8 mouse cellular contexts compared by ENCODE assay signal in the genomic region with DNA sequence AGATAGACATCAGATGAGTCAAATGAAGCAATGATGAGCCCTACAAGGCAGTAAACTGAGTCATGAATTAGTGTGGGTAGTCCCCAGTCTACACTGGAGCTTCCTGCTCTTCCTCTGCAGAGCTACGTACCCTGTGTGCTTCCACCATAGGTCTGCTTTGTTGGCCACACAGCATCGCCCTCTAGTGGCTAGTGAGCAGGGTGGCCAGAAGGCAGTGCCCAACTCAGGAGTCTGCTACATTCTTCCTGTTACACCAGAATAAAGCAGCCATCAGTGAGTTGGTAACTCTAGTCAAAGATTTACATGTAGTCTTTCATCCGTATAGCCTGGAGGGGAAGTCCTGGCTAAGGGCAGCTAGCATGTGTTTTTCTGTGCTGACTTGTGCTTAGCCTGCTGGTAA. TPM values are rescaled to one million over a fixed set of nuclear protein-coding genes. Genes with fewer than 3 reads are reported as not detected.
DNase-seq lines count a peak whose midpoint lies in the region; ATAC-seq and TF ChIP-seq lines count a peak whose summit lies in the region.

No protein-coding gene starts in this region.

- H3K4me1 ChIP-seq in MEL (ENCODE audit: control insufficient read depth in 1 of 2, insufficient read depth in 2 of 2, low read length in 2 of 2), result peaks cover 0 to 14% of the 10 kb centered on the region in 2 experiments; a peak in 2 of 4 replicates
- H3K4me1 ChIP-seq in forebrain, embryonic 11.5 days (replicated peaks; ENCODE audit: control insufficient read depth, insufficient read depth, low read length), result no peaks in the 10 kb centered on the region

- no peak for TF ChIP-seq EP300 in MEL (IDR thresholded peaks at IDR 0.05; ENCODE audit: low read depth in 1 of 2, low read length in 2 of 2)

- H3K9me3 ChIP-seq in MEL (replicated peaks; ENCODE audit: insufficient read depth, low read length), result no peaks in the 10 kb centered on the region
- H3K9me3 ChIP-seq in forebrain, embryonic 11.5 days (ENCODE audit: control insufficient read depth, low read length), result no peaks in the 10 kb centered on the region; the same call in 1 of the 2 replicates

- peak; percentile 98 to 100 (median 98) for TF ChIP-seq CTCF in MEL (IDR thresholded peaks at IDR 0.05 in 2 of 3, conservative IDR thresholded peaks at IDR 0.05 in 1 of 3; ENCODE audit: control insufficient read depth in 1 of 3, insufficient read depth in 1 of 3, low read depth in 2 of 3, low read length in 3 of 3, poor library complexity in 1 of 3, severe bottlenecking in 1 of 3)
- TF ChIP-seq CTCF in layer of hippocampus, adult 2 months (conservative IDR thresholded peaks at IDR 0.05), result peak; percentile 98

- H3K4me2 ChIP-seq in forebrain, embryonic 11.5 days (ENCODE audit: low read depth, low read length, severe bottlenecking), result no peak overlapping the region

- no peak overlapping the region for H3K9ac ChIP-seq in MEL (ENCODE audit: control insufficient read depth, low read depth, low read length, poor library complexity, severe bottlenecking)
- H3K9ac ChIP-seq in forebrain, embryonic 11.5 days (ENCODE audit: low read length), result no peak overlapping the region

- peak; percentile 64 for ATAC-seq in forebrain, embryonic 11.5 days (replicated peaks; ENCODE audit: low FRiP score)

- peak; percentile 90 for TF ChIP-seq RAD21 in MEL (IDR thresholded peaks at IDR 0.05; ENCODE audit: low read depth, low read length)

- H3K27me3 ChIP-seq in MEL (ENCODE audit: control insufficient read depth in 1 of 2, insufficient read depth in 2 of 2, low read length in 2 of 2), result no peaks in the 10 kb centered on the region
- H3K27me3 ChIP-seq in forebrain, embryonic 11.5 days (ENCODE audit: control insufficient read depth, insufficient read depth, low read length), result no peaks in the 10 kb centered on the region

- peak; percentile 89 for DNase-seq in MEL (ENCODE audit: low read depth, low spot score)
- DNase-seq in brain, adult 2 months (ENCODE audit: low read depth, low spot score), result peak; percentile 90
- DNase-seq in forebrain, embryonic 11.5 days (ENCODE audit: low spot score), result peak; percentile 77
- peak; percentile 81 for DNase-seq in heart, postnatal 4 days
- peak; percentile 75 to 77 for DNase-seq in layer of hippocampus, adult 2 months (ENCODE audit: low spot score in 2 of 2)
- peak; percentile 87 for DNase-seq in lung, postnatal 25 days (ENCODE audit: low spot score)
- DNase-seq in retina, postnatal 7 days (ENCODE audit: low read depth, low spot score), result peak; percentile 60
- peak; percentile 57 to 67 for DNase-seq in urinary bladder, postnatal 4 days (ENCODE audit: low spot score in 2 of 2)

- WGBS in forebrain, embryonic 11.5 days, result 29% methylated on average over 3 of the region's 3 CpGs

- peaks cover 0 to 10% of the 10 kb centered on the region in 2 experiments; a peak in 2 of 4 replicates for H3K36me3 ChIP-seq in MEL (ENCODE audit: control insufficient read depth in 1 of 2, insufficient read depth in 2 of 2, low read length in 2 of 2)
- peaks cover 28% of the 10 kb centered on the region; the same call in 1 of the 2 replicates for H3K36me3 ChIP-seq in forebrain, embryonic 11.5 days (ENCODE audit: control insufficient read depth, insufficient read depth, low read length)

- no peak for TF ChIP-seq POLR2A in MEL (IDR thresholded peaks at IDR 0.05; ENCODE audit: control insufficient read depth in 1 of 2, insufficient read depth in 1 of 2, low read depth in 1 of 2, low read length in 2 of 2, poor library complexity in 1 of 2)

- H3K27ac ChIP-seq in MEL (ENCODE audit: control insufficient read depth, low read depth, low read length), result no peak overlapping the region
- no peak overlapping the region for H3K27ac ChIP-seq in forebrain, embryonic 11.5 days (ENCODE audit: low read depth, low read length)
- no peak overlapping the region for H3K27ac ChIP-seq in layer of hippocampus, adult 2 months

- H3K79me2 ChIP-seq in MEL (ENCODE audit: control insufficient read depth, insufficient read depth, low read length, poor library complexity), result no peaks in the 10 kb centered on the region

- no peak overlapping the region for H3K4me3 ChIP-seq in MEL (ENCODE audit: control insufficient read depth in 1 of 2, insufficient read depth in 1 of 2, low read depth in 2 of 2, low read length in 2 of 2)
- H3K4me3 ChIP-seq in forebrain, embryonic 11.5 days (ENCODE audit: low read depth, low read length), result no peak overlapping the region
- no peak overlapping the region for H3K4me3 ChIP-seq in layer of hippocampus, adult 2 months

TF ChIP-seq in MEL, 35 proteins besides CTCF, POLR2A, EP300 and RAD21:
- TF ChIP-seq JUND (IDR thresholded peaks at IDR 0.05; ENCODE audit: low read depth, low read length) (no peak), POLR2AphosphoS2 (IDR thresholded peaks at IDR 0.05; ENCODE audit: low read length) (no peak), MYB (IDR thresholded peaks at IDR 0.05; ENCODE audit: low read depth, low read length) (no peak), MAZ (IDR thresholded peaks at IDR 0.05; ENCODE audit: low read depth, low read length) (0 out of 2 replicates have a peak, but pooled peaks have one; percentile 18), ZMIZ1 (IDR thresholded peaks at IDR 0.05; ENCODE audit: low read depth, low read length) (no peak), ELF1 (IDR thresholded peaks at IDR 0.05; ENCODE audit: low read depth, low read length) (peak; percentile 34; the same call in 1 of the 2 replicates), ZNF384 (IDR thresholded peaks at IDR 0.05; ENCODE audit: low read depth, low read length) (no peak), USF1 (IDR thresholded peaks at IDR 0.05; ENCODE audit: low read depth, low read length) (no peak), MYC (IDR thresholded peaks at IDR 0.05; ENCODE audit: low read depth, low read length) (peak; percentile 53; the same call in 1 of the 2 replicates), SIN3A (IDR thresholded peaks at IDR 0.05; ENCODE audit: low read length) (0 out of 2 replicates have a peak, but pooled peaks have one; percentile 32), MXI1 (IDR thresholded peaks at IDR 0.05; ENCODE audit: low read depth, low read length) (no peak), MAX (IDR thresholded peaks at IDR 0.05; ENCODE audit: low read length) (no peak), MAFK (IDR thresholded peaks at IDR 0.05; ENCODE audit: borderline replicate concordance, low read depth, low read length) (no peak), ZKSCAN1 (IDR thresholded peaks at IDR 0.05; ENCODE audit: low read depth, low read length) (no peak), CHD2 (IDR thresholded peaks at IDR 0.05; ENCODE audit: low read length) (no peak), ZC3H11A (IDR thresholded peaks at IDR 0.05; ENCODE audit: low read depth, low read length) (peak; percentile 80), MEF2A (IDR thresholded peaks at IDR 0.05; ENCODE audit: extremely low read depth, insufficient replicate concordance, low read depth, low read length, poor library complexity, severe bottlenecking) (no peak), E2F4 (IDR thresholded peaks at IDR 0.05; ENCODE audit: borderline replicate concordance, low read depth, low read length) (no peak), TAL1 (IDR thresholded peaks at IDR 0.05; ENCODE audit: low read length) (no peak), SMC3 (IDR thresholded peaks at IDR 0.05; ENCODE audit: low read depth, low read length) (peak; percentile 95), GATA1 (IDR thresholded peaks at IDR 0.05; ENCODE audit: low read depth, low read length) (no peak), HCFC1 (IDR thresholded peaks at IDR 0.05; ENCODE audit: low read depth, low read length) (no peak), NRF1 (IDR thresholded peaks at IDR 0.05; ENCODE audit: insufficient read depth, low read depth, low read length, poor library complexity, severe bottlenecking) (no peak), UBTF (IDR thresholded peaks at IDR 0.05; ENCODE audit: borderline replicate concordance, insufficient read depth, low read depth, low read length) (no peak), TBP (IDR thresholded peaks at IDR 0.05; ENCODE audit: low read depth, low read length) (no peak)

RNA-seq across cellular contexts. Expression of gene Acvr1b, which starts 24.4 kb away (rescaled TPM):
- 9.7 and 10.4 TPM in 2 replicates for total RNA-seq in MEL (2012; rRNA removed)
- polyA plus RNA-seq in MEL (2012; ENCODE audit: insufficient read depth in 1 of 2, insufficient read length in 2 of 2, low read depth in 1 of 2, low replicate concordance in 2 of 2, missing spikeins in 1 of 2), result 10 to 100 TPM in 1 of 2 experiments, not detected in 1; 13.2 TPM
- polyA plus RNA-seq in forebrain, embryonic 11.5 days (2014; fragmentation: Nextera tagmentation; extraction: Ambion mirVana), result 15.0 and 16.0 TPM in 2 replicates
- 10 to 100 TPM; 20.8 to 21.4 TPM for total RNA-seq in heart, postnatal 4 days (2021)
- total RNA-seq in layer of hippocampus, adult 2 months (2021), result 10 to 100 TPM; 85.1 to 87.8 TPM

RNA-seq across cellular contexts. Expression of gene Grasp, which starts 25.8 kb away (rescaled TPM):
- 3.7 and 4.1 TPM in 2 replicates for total RNA-seq in MEL (2012; rRNA removed)
- polyA plus RNA-seq in MEL (2012; ENCODE audit: insufficient read depth in 1 of 2, insufficient read length in 2 of 2, low read depth in 1 of 2, low replicate concordance in 2 of 2, missing spikeins in 1 of 2), result 1 to 10 TPM in 1 of 2 experiments, not detected in 1; 6.3 TPM
- polyA plus RNA-seq in forebrain, embryonic 11.5 days (2014; fragmentation: Nextera tagmentation; extraction: Ambion mirVana), result 4.6 and 5.6 TPM in 2 replicates
- total RNA-seq in heart, postnatal 4 days (2021), result 10 to 100 TPM; 13.9 to 15.1 TPM
- 10 to 100 TPM; 79.5 to 82.7 TPM for total RNA-seq in layer of hippocampus, adult 2 months (2021)

RNA-seq across cellular contexts. Expression of gene Nr4a1, which starts 55.9 kb away (rescaled TPM):
- total RNA-seq in MEL (2012; rRNA removed), result 1.7 and 2.0 TPM in 2 replicates
- 10 to 100 TPM in 1 of 2 experiments, not detected in 1; 12.8 TPM for polyA plus RNA-seq in MEL (2012; ENCODE audit: insufficient read depth in 1 of 2, insufficient read length in 2 of 2, low read depth in 1 of 2, low replicate concordance in 2 of 2, missing spikeins in 1 of 2)
- 2.6 and 2.7 TPM in 2 replicates for polyA plus RNA-seq in forebrain, embryonic 11.5 days (2014; fragmentation: Nextera tagmentation; extraction: Ambion mirVana)
- 10 to 100 TPM; 48.1 to 49.6 TPM for total RNA-seq in heart, postnatal 4 days (2021)
- total RNA-seq in layer of hippocampus, adult 2 months (2021), result 10 to 100 TPM; 39.8 to 54.8 TPM

Comparison
In these comparisons a context has a peak if more than half of its experiments do, and no peak if none do; other contexts are left out.
1. RNA of gene Grasp, which starts 25.8 kb away (total RNA-seq): 79.5 to 82.7 TPM in layer of hippocampus, adult 2 months; 13.9 to 15.1 TPM in heart, postnatal 4 days and 3.7 to 4.1 TPM in MEL; every median in the first group is over 4 times any median in the second.
2. RNA of gene Nr4a1, which starts 55.9 kb away (total RNA-seq): 39.8 to 54.8 TPM in layer of hippocampus, adult 2 months and 48.1 to 49.6 TPM in heart, postnatal 4 days; 1.7 to 2.0 TPM in MEL; every median in the first group is over 10 times any median in the second.
3. Peak in every context shown above with its lines, with median percentiles within 50 percentile points of each other: DNase-seq.